Mouse (Mus musculus): ENCODE data around the gene Pla1a.

Gene Pla1a

GRCm38 (mm10) chr16:38434295-38434795, 1.4 kb upstream of the Pla1a start:
- DNase-seq (ENCODE audit: low spot score), result no peak

GRCm38 (mm10) chr16:38433514-38433913, 569 bp upstream of the Pla1a start:
- DNase-seq (ENCODE audit: low spot score), result no peak

- DNase-seq (ENCODE audit: low spot score), result peak; percentile 63
Observed at GRCm38 (mm10) chr16:38431446-38432185, 1.3 kb downstream of the Pla1a start.

GRCm38 (mm10) chr16:38425799-38426198, 7.1 kb downstream of the Pla1a start:
- no peak for DNase-seq (ENCODE audit: low spot score)

- DNase-seq (ENCODE audit: low spot score), result no peak
Observed at GRCm38 (mm10) chr16:38425374-38425773, 7.6 kb downstream of the Pla1a start.

GRCm38 (mm10) chr16:38414953-38415352, 18.0 kb downstream of the Pla1a start:
- DNase-seq (ENCODE audit: low spot score), result no peak

GRCm38 (mm10) chr16:38408416-38408815, 24.5 kb downstream of the Pla1a start:
- no peak for DNase-seq (ENCODE audit: low spot score)

GRCm38 (mm10) chr16:38407584-38407983, 25.4 kb downstream of the Pla1a start:
- DNase-seq (ENCODE audit: low spot score), result no peak

GRCm38 (mm10) chr16:38406708-38407107, 26.2 kb downstream of the Pla1a start:
- no peak for DNase-seq (ENCODE audit: low spot score)

GRCm38 (mm10) chr16:38406293-38406692, 26.7 kb downstream of the Pla1a start:
- no peak for DNase-seq (ENCODE audit: low spot score)

- no peak for DNase-seq (ENCODE audit: low spot score)
Observed at GRCm38 (mm10) chr16:38403639-38404038, 29.3 kb downstream of the Pla1a start.

- no peak for DNase-seq (ENCODE audit: low spot score)
Observed at GRCm38 (mm10) chr16:38401468-38401867, 31.5 kb downstream of the Pla1a start.

- no peak for DNase-seq (ENCODE audit: low spot score)
Observed at GRCm38 (mm10) chr16:38400311-38400960, 32.5 kb downstream of the Pla1a start.

- DNase-seq (ENCODE audit: low spot score), result peak; percentile 72
Observed at GRCm38 (mm10) chr16:38399531-38400231, 33.3 kb downstream of the Pla1a start.

- DNase-seq (ENCODE audit: low spot score), result no peak
Observed at GRCm38 (mm10) chr16:38399076-38399475, 33.9 kb downstream of the Pla1a start.

- peak; percentile 80 for DNase-seq (ENCODE audit: low spot score)
Observed at GRCm38 (mm10) chr16:38398266-38398665, 34.7 kb downstream of the Pla1a start.

GRCm38 (mm10) chr16:38396155-38396554, 36.8 kb downstream of the Pla1a start:
- DNase-seq (ENCODE audit: low spot score), result no peak

GRCm38 (mm10) chr16:38395060-38395730, 37.8 kb downstream of the Pla1a start:
- DNase-seq (ENCODE audit: low spot score), result no peak

GRCm38 (mm10) chr16:38394191-38394618, 38.7 kb downstream of the Pla1a start:
- no peak for DNase-seq (ENCODE audit: low spot score)

- no peak for DNase-seq (ENCODE audit: low spot score)
Observed at GRCm38 (mm10) chr16:38392126-38392894, 40.6 kb downstream of the Pla1a start.

- DNase-seq (ENCODE audit: low spot score), result no peak
Observed at GRCm38 (mm10) chr16:38390322-38390721, 42.6 kb downstream of the Pla1a start.
